Mouse (Mus musculus) midbrain, embryonic 12.5 days (tissue): ENCODE measurements around the gene Pde4d. TPM values are rescaled to one million over a fixed set of nuclear protein-coding genes. Genes with fewer than 3 reads are reported as not detected.
A peak's percentile ranks its signal among the peaks of the same experiment; 100 is the strongest.

ENCODE experiments used
- ATAC-seq: fragments of 200-750 bp; cut with Nextera tagmentation; 2 replicates; pipeline ENCODE4 v1.8.0; 2017; ENCODE audit warnings: low read depth, moderate TSS enrichment, moderate library complexity; ENCODE audit not compliant: low FRiP score
- H3K27ac ChIP-seq: fragments of 300-500 bp; sonication (generic); replicated peaks from 2 replicates; pipeline ENCODE4 v1.5.1; 2016; ENCODE audit warnings: mild to moderate bottlenecking
- H3K27me3 ChIP-seq: fragments of 300-500 bp; sonication (generic); 2 replicates; pipeline ENCODE4 v1.6.1; 2016; ENCODE audit warnings: mild to moderate bottlenecking
- H3K36me3 ChIP-seq: fragments of 300-500 bp; sonication (generic); 2 replicates; pipeline ENCODE4 v1.6.1; 2016
- H3K4me1 ChIP-seq: fragments of 300-500 bp; sonication (generic); 2 replicates; pipeline ENCODE4 v1.6.1; 2016
- H3K4me2 ChIP-seq: fragments of 300-500 bp; sonication (generic); replicated peaks from 2 replicates; pipeline ENCODE4 v1.6.1; 2016; ENCODE audit warnings: mild to moderate bottlenecking, moderate library complexity
- H3K4me3 ChIP-seq: fragments of 300-500 bp; sonication (generic); 2 replicates; pipeline ENCODE4 v1.5.1; 2016; ENCODE audit warnings: mild to moderate bottlenecking
- H3K9ac ChIP-seq: fragments of 300-500 bp; sonication (generic); replicated peaks from 2 replicates; pipeline ENCODE4 v1.6.1; 2016; ENCODE audit warnings: mild to moderate bottlenecking, moderate library complexity
- H3K9me3 ChIP-seq: fragments of 300-500 bp; sonication (generic); 2 replicates; pipeline ENCODE4 v1.6.1; 2016; ENCODE audit warnings: mild to moderate bottlenecking
- WGBS: fragments of 180-500 bp; shearing (Covaris S2); methylation state at CpG from one replicate; pipeline ENCODE4 v1.1.7; 2016; 5-methylcytosine and 5-hydroxymethylcytosine counted together
- microRNA counts: library from miRNA; unstranded; fragments of <30 nt; microRNA quantifications from one replicate; lab custom pipeline; 2017
- microRNA-seq: library from miRNA; unstranded; fragments of <30 nt; microRNA quantifications from one replicate; pipeline ENCODE4, GENCODE M21; 2017
- polyA plus RNA-seq: library from polyadenylated mRNA; unstranded; fragments of >200 nt; fragmentation: Nextera tagmentation; extraction: Ambion mirVana; gene quantifications from 2 replicates; pipeline ENCODE4 v1.2.1, GENCODE M21; 2016

Gene Pde4d
- polyA plus RNA-seq, 1 experiment from 2014 or later: 21.4 TPM

GRCm38 (mm10) chr13:109992775-109993505 is 1543.2 kb downstream of the Pde4d start:
- Histone ChIP-seq H3K27me3 (no peaks in the 10 kb centered on the region), H3K36me3 (no peaks in the 10 kb centered on the region), H3K4me1 (no peaks in the 10 kb centered on the region), H3K4me2 (no peak overlapping the region), H3K9ac (no peak overlapping the region), H3K4me3 (no peak overlapping the region), H3K9me3 (no peaks in the 10 kb centered on the region), H3K27ac (no peak overlapping the region)
- WGBS: 82% methylated on average over 5 of the region's 5 CpGs
- no peak for ATAC-seq

GRCm38 (mm10) chr13:109994240-109994764 is 1544.6 kb downstream of the Pde4d start:
- no peak overlapping the region for H3K27ac ChIP-seq
- H3K27me3 ChIP-seq: no peaks in the 10 kb centered on the region
- ATAC-seq: no peak
- H3K36me3 ChIP-seq: no peaks in the 10 kb centered on the region
- H3K4me3 ChIP-seq: no peak overlapping the region
- H3K9ac ChIP-seq: no peak overlapping the region
- no peaks in the 10 kb centered on the region for H3K4me1 ChIP-seq
- 79% methylated on average over 3 of the region's 3 CpGs for WGBS
- H3K9me3 ChIP-seq: no peaks in the 10 kb centered on the region
- H3K4me2 ChIP-seq: no peak overlapping the region

- no peak overlapping the region for H3K4me3 ChIP-seq
- no peaks in the 10 kb centered on the region for H3K9me3 ChIP-seq
- no peaks in the 10 kb centered on the region for H3K36me3 ChIP-seq
- H3K4me2 ChIP-seq: no peak overlapping the region
- ATAC-seq: no peak
- H3K9ac ChIP-seq: no peak overlapping the region
- WGBS: 89% methylated on average over 3 of the region's 3 CpGs
- no peak overlapping the region for H3K27ac ChIP-seq
- no peaks in the 10 kb centered on the region for H3K4me1 ChIP-seq
- no peaks in the 10 kb centered on the region for H3K27me3 ChIP-seq
Observed at GRCm38 (mm10) chr13:110002081-110002480, 1552.3 kb downstream of the Pde4d start.

MicroRNAs within 50 kb of the gene (microRNA counts, 519-probe panel; counts per million panel counts)
- microRNA mmu-miR-1904 (lab: Ali Mortazavi, UCI): not detected
- microRNA mmu-miR-582-3p (lab: Ali Mortazavi, UCI): not detected
- microRNA mmu-miR-582-5p (lab: Ali Mortazavi, UCI): not detected

Small RNA genes within 50 kb of the gene (microRNA-seq; reads per million reads assigned to microRNA genes)
- gene Mir1904 (not detected), gene Mir582 (26.0 reads per million, percentile 36 among the genes with 10 or more reads in this experiment)

Other genes with a start within 250 kb of the Pde4d start
- 0.52 and 0.85 TPM in 2 replicates for gene Elovl7, start 235.5 kb upstream of the Pde4d start, polyA plus RNA-seq
- gene Depdc1b, start 133.6 kb upstream of the Pde4d start, polyA plus RNA-seq: 13.9 and 15.2 TPM in 2 replicates